Mouse (Mus musculus) hindbrain, embryonic 16.5 days (tissue): ENCODE data around the gene Svop. TPM values are rescaled to one million over a fixed set of nuclear protein-coding genes. Genes with fewer than 3 reads are reported as not detected.
A peak's percentile ranks its signal among the peaks of the same experiment; 100 is the strongest.

ENCODE experiments used
- ATAC-seq: fragments of 200-750 bp; cut with Nextera tagmentation; 2 replicates; pipeline ENCODE4 v1.8.0; 2017; ENCODE audit warnings: moderate TSS enrichment, moderate library complexity
- H3K27ac ChIP-seq: fragments of 300-500 bp; sonication (generic); 2 replicates; pipeline ENCODE4 v1.5.1; 2014; ENCODE audit warnings: low read depth, mild to moderate bottlenecking, control low read depth, low read length, moderate library complexity
- H3K27me3 ChIP-seq: fragments of 300-500 bp; sonication (generic); replicated peaks from 2 replicates; pipeline ENCODE4 v1.6.1; 2014; ENCODE audit warnings: low read length; ENCODE audit not compliant: control insufficient read depth, insufficient read depth
- H3K36me3 ChIP-seq: fragments of 300-500 bp; sonication (generic); 2 replicates; pipeline ENCODE4 v1.6.1; 2014; ENCODE audit warnings: mild to moderate bottlenecking, low read length, moderate library complexity, mixed read lengths; ENCODE audit not compliant: control insufficient read depth, insufficient read depth
- H3K4me1 ChIP-seq: fragments of 300-500 bp; sonication (generic); 2 replicates; pipeline ENCODE4 v1.6.1; 2014; ENCODE audit warnings: low read depth, low read length; ENCODE audit not compliant: control insufficient read depth, insufficient read depth
- H3K4me2 ChIP-seq: fragments of 300-500 bp; sonication (generic); 2 replicates; pipeline ENCODE4 v1.6.1; 2014; ENCODE audit warnings: mild to moderate bottlenecking, low read length, control low read depth, moderate library complexity
- H3K4me3 ChIP-seq: fragments of 300-500 bp; sonication (generic); 2 replicates; pipeline ENCODE4 v1.5.1; 2014; ENCODE audit warnings: mild to moderate bottlenecking, low read length, control low read depth, moderate library complexity
- H3K9ac ChIP-seq: fragments of 300-500 bp; sonication (generic); 2 replicates; pipeline ENCODE4 v1.6.1; 2014; ENCODE audit warnings: low read depth, mild to moderate bottlenecking, control low read depth, low read length, moderate library complexity
- H3K9me3 ChIP-seq: fragments of 300-500 bp; sonication (generic); 2 replicates; pipeline ENCODE4 v1.6.1; 2014; ENCODE audit warnings: mild to moderate bottlenecking, low read length, moderate library complexity; ENCODE audit not compliant: control insufficient read depth
- WGBS: fragments of 180-500 bp; shearing (Covaris S2); extraction: QIAGEN DNeasy Blood & Tissue Kit; methylation state at CpG from one replicate; pipeline ENCODE4 v1.1.7; 2014; 5-methylcytosine and 5-hydroxymethylcytosine counted together
- polyA plus RNA-seq: library from polyadenylated mRNA; unstranded; fragments of >200 nt; fragmentation: Nextera tagmentation; extraction: Ambion mirVana; gene quantifications from 2 replicates; pipeline ENCODE4 v1.2.1, GENCODE M21; 2015

Gene Svop
- polyA plus RNA-seq = 97.2 and 98.7 TPM in 2 replicates

DNA sequence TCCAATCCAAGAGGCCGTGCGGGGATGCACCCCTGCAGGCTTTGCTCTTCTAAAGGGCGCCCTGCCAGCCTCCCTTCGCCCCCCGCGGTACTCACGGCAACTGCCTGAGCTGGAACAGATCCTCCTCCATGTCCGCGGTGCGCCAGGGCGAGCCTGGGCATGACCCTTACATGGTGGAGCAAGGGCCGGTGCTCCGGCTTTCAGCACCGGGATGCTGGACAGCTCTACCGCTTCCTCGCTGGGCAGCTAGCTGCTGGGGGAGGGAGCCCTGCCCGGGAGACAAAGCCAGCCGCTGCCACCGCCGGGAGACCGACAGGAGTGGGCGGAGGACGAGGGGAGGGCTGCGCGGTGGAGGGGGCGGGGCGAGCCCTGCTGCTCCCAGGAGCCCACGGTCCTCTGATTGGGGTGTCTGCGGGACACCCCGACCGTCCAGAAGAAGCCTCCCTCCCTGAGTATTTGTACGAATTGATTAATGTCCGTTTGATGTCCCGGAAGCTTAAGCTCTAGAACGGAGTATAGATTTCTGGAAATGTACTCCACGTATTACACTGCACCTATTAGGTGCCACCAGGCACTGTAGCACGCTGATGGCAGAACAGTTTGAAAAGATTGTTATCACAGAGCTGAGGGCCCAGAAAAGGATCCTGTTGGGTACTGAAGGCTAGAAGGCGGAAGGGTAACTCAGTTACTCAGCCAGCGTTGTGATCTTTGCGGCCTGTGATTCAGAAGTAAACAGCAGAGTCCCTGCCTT is at the start of gene Svop:
Gene Svop (minus strand): TSS at position 514 of the 751 bp plus-strand sequence.
- 2% methylated on average over 40 of the region's 40 CpGs for WGBS
- no peaks in the 10 kb centered on the region for H3K27me3 ChIP-seq
- peaks cover 16% of the 10 kb centered on the region for H3K4me1 ChIP-seq
- no peaks in the 10 kb centered on the region for H3K9me3 ChIP-seq
- peak within 1 kb of the TSS; percentile 86 for H3K9ac ChIP-seq
- peak; percentile 88 for ATAC-seq
- H3K36me3 ChIP-seq = no peaks in the 10 kb centered on the region
- peak within 1 kb of the TSS; percentile 57 for H3K4me2 ChIP-seq
- H3K27ac ChIP-seq = peak within 1 kb of the TSS; percentile 92
- H3K4me3 ChIP-seq = peak within 1 kb of the TSS; percentile 60

DNA sequence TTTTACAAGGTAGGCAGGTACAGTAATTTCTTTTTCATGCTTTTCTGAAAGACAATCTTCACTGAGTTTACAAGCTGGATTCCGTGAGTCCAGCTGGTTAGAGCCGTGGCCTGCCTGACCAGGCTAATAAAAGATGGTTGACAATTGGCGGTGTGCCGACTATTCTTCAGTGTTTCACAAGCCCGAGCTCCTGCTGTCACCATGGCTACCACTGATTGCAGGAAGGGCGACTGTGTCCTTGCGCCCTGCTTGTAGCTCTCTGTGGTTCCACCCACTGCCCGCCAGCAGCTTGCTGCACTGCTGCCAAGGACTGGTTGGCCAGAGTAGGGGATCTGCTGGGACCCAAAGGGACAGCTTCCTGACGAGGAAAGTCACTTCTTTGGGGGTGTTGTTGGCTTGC is 47.8 kb upstream of the Svop start:
- no peak overlapping the region for H3K4me3 ChIP-seq
- no peaks in the 10 kb centered on the region for H3K9me3 ChIP-seq
- H3K9ac ChIP-seq = no peak overlapping the region
- ATAC-seq = peak; percentile 89
- no peaks in the 10 kb centered on the region for H3K27me3 ChIP-seq
- H3K36me3 ChIP-seq = no peaks in the 10 kb centered on the region
- no peak overlapping the region; the same call in none of the 2 replicates for H3K4me2 ChIP-seq
- peaks cover 16% of the 10 kb centered on the region; the same call in 1 of the 2 replicates for H3K4me1 ChIP-seq
- WGBS = 5% methylated on average over 9 of the region's 9 CpGs
- peak overlapping the region; percentile 80 for H3K27ac ChIP-seq

DNA sequence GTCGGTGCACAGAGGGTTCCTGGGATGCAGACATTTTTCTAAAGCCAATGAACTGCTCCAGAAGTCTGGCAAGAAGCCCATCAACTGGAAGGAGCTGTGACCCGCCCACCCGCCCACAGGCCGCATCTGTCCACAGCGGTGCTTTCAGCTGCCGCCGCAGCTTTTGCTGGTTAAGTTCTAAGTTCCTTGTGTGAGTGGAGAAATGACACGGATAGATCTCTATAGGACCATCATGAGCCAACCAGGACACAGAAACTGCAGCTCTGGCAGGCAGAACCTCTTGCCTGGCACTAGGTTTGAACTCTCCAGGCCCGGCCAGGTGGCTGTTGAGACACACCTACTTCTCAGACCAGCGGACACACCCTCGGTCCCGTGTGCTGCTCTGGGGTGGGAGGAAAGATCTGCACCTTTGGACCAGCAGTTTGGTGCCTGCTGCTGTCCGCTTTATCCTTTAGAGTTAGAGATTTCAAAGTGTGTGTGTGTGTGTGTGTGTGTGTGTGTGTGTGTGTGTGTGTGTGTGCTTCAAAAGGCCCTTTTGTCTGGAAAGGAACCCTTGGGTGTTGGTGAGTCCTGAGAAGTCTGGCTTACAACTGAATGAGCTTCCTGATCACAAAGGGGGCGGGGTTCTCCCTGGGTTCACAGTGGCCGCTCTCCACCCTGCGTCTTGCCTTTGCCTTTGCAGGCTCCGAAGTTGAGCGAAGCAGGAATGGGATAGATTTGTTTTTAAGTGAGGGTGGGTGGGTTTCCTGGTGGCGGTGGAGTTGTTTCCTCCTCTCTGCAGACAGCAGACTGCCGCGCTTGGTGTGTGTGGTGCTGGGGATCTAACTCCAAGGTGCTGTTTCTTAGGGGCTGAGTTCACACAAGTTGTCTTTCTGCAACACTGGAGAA is 47.2 kb upstream of the Svop start:
- Histone ChIP-seq H3K4me2 (no peak overlapping the region; the same call in none of the 2 replicates), H3K9me3 (no peaks in the 10 kb centered on the region), H3K36me3 (no peaks in the 10 kb centered on the region), H3K27me3 (no peaks in the 10 kb centered on the region), H3K9ac (no peak overlapping the region), H3K4me1 (peaks cover 16% of the 10 kb centered on the region; the same call in 1 of the 2 replicates), H3K4me3 (no peak overlapping the region), H3K27ac (peak overlapping the region; percentile 80)
- WGBS = 45% methylated on average over 21 of the region's 21 CpGs
- peak; percentile 48; the same call in 1 of the 2 replicates for ATAC-seq

DNA sequence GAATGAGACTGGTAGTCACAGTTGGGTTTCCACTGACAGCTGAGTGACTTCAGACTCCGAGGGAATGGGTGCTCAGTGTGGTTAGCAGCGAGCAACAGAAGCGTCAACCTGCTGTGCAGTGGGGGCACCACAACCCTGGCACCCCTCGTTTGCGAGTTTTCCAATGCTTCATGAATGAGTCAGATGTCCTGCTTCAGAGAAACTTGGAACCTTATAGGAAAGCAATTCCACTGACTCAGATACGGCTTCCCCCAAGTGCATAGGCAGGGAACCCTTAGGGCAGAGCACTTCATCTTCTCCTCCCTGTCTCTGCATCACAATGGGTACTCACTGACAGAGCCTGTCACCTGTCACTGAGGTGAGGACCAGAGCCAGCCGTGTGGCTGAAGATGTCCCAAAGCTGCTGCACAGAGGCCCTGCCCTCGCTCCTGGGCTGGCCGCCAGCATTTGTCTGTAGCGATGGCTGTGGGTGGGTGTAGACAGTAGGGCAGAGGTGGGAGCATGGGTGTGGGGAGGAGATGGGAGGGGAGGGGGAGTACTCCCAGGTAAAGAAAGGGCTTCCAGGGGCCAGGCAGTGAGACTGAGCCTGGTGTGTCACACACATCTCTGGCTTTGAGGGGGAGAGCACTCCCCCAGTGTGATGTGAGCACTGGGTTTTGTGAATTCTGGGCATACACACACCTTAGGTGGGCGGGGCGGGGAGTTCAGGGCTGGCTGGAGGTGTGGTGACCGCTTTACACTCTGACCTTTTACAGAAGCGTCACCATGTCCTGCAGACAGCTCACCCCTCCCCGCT is 46.3 kb upstream of the Svop start:
- H3K9me3 ChIP-seq = no peaks in the 10 kb centered on the region
- 74% methylated on average over 15 of the region's 15 CpGs for WGBS
- H3K9ac ChIP-seq = no peak overlapping the region

DNA sequence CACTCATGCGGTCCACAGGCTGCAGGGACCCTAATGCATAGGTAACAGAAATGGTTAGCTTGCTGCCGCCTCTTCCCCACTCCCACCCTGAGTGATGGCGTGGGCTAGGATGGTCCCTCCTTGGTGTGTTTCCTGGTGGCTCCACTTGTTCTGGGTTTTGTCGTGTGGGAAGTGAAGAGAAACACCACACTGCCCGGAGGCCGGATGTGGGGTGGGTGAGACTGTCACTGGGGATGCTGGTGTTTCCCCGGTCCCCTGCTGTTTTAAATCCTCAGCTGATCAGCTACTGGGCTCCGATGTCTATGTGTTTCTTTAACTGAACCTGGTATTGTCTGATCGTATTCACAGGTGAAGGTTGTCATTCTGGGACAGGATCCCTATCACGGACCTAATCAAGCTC is 44.1 kb upstream of the Svop start:
- H3K4me2 ChIP-seq = no peak overlapping the region
- no peaks in the 10 kb centered on the region for H3K27me3 ChIP-seq
- H3K27ac ChIP-seq = no peak overlapping the region
- H3K4me1 ChIP-seq = peaks cover 20% of the 10 kb centered on the region
- no peak overlapping the region for H3K4me3 ChIP-seq
- no peaks in the 10 kb centered on the region for H3K36me3 ChIP-seq
- WGBS = 93% methylated on average over 10 of the region's 10 CpGs
- no peak for ATAC-seq
- H3K9ac ChIP-seq = no peak overlapping the region
- no peaks in the 10 kb centered on the region for H3K9me3 ChIP-seq

More for the DNA sequence above, 46.3 kb upstream of the Svop start:
- H3K4me3 ChIP-seq = no peak overlapping the region
- H3K27ac ChIP-seq = no peak overlapping the region; the same call in 1 of the 2 replicates
- no peak for ATAC-seq
- no peak overlapping the region; the same call in 1 of the 2 replicates for H3K4me2 ChIP-seq
- H3K27me3 ChIP-seq = no peaks in the 10 kb centered on the region
- no peaks in the 10 kb centered on the region for H3K36me3 ChIP-seq
- H3K4me1 ChIP-seq = peaks cover 16% of the 10 kb centered on the region; the same call in 1 of the 2 replicates

DNA sequence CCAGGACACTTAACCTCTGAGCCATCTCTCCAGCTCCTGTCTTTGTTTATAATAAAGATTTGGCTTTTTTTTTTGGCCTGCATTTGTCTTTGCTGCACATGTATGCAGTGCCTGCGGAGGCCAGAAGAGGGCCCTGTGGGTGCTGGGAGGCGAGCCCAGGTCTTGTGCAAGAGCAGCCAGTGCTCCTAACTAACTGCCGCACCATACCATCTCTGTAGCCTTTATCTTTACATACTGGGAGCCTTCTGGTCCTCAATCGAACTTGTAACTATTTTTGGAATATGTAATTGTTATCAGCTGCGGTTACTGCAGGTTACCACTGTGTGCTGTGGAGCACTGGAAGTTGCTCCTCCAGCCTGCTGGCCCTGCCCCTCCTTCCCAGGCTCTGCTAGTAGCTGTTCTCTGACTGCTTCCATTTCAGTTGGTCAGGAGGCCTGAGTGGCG is 42.7 kb upstream of the Svop start:
- ATAC-seq = no peak
- Histone ChIP-seq H3K27ac (no peak overlapping the region), H3K27me3 (no peaks in the 10 kb centered on the region), H3K4me1 (peaks cover 21% of the 10 kb centered on the region), H3K4me2 (no peak overlapping the region), H3K9me3 (no peaks in the 10 kb centered on the region), H3K4me3 (no peak overlapping the region), H3K9ac (no peak overlapping the region), H3K36me3 (no peaks in the 10 kb centered on the region)
- WGBS = 70% methylated on average over 6 of the region's 6 CpGs

DNA sequence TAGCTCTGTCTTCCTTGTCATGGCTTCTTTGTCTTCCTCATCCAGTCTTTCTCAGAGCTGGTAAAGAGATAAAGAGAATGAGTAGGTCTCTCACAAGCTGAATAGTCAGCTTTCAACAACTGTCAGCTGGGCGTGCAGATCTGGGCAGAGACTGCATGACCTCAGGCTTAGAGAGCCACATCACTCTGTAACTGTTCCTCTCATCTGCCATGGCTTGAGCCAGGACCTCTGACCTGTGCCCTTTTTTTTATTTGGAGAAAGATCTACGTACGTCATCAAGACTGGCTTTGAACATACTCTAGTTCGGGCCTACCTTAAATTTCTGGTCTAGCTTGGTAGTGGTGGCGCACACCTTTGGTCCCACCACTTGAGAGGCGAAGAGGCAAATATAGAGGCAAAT is 41.5 kb upstream of the Svop start:
- H3K4me1 ChIP-seq = peaks cover 14% of the 10 kb centered on the region
- WGBS = 85% methylated on average over 6 of the region's 6 CpGs
- no peak overlapping the region for H3K27ac ChIP-seq
- H3K4me3 ChIP-seq = no peak overlapping the region
- no peaks in the 10 kb centered on the region for H3K27me3 ChIP-seq
- no peak overlapping the region for H3K4me2 ChIP-seq
- no peak overlapping the region for H3K9ac ChIP-seq
- no peaks in the 10 kb centered on the region for H3K9me3 ChIP-seq
- no peaks in the 10 kb centered on the region for H3K36me3 ChIP-seq
- no peak for ATAC-seq

DNA sequence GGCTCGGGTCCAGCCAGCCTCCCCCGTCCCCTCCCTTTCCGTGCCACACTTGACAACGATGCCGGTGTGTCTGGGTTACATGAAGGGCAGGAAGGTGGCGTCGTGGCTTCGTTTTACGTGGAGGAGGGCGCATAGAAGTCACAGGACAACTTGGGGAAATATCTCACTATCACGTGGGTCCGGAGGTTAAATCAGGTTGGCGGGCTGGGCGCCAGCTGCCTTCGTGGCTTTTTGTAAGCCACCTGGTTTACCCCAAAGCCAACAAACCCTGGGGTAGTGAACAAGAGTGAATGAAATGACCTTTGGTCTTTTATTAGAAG is 40.1 kb upstream of the Svop start:
- no peak for ATAC-seq
- Histone ChIP-seq H3K4me3 (peak overlapping the region; percentile 94), H3K27ac (peak overlapping the region; percentile 54; the same call in 1 of the 2 replicates), H3K27me3 (no peaks in the 10 kb centered on the region), H3K9ac (peak overlapping the region; percentile 64), H3K36me3 (no peaks in the 10 kb centered on the region), H3K4me1 (peaks cover 19% of the 10 kb centered on the region), H3K4me2 (peak overlapping the region; percentile 99), H3K9me3 (no peaks in the 10 kb centered on the region)
- WGBS = under 1% methylated on average over 15 of the region's 15 CpGs
